Mouse (Mus musculus): ENCODE data around the gene Gm20792. TPM values are rescaled to one million over a fixed set of nuclear protein-coding genes. Genes with fewer than 3 reads are reported as not detected.
"Not testable (repeated sequence)": the region's sequence is repeated elsewhere in the genome, so short reads cannot be mapped to it uniquely, and the experiment has no call there.

Gm20792 gene
- not detected for total RNA-seq (2021)
- long read RNA-seq = 0 reads

DNA sequence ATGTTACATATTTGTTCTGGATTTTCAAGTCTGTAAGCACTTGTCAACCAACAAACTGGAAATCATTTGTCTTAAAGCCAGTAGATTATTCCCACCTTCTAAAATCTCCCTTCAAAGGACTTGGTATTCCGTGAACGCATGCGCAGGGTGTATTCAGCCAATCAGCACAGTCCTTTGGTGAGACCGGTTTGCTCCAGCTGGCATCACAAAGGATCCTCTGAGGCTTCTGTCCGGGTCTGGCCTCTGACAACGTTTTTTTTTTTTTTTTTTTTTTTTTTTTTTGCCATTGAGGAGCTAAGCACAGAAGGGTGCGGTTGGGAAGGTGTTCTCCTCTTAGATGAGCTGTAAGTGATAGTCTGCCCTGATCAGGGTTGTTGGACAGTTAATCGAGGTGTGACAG is at the start of gene Gm20792:
TSS of gene Gm20792 (plus strand) at position 301 of the 400 bp plus-strand sequence.
- DNase-seq (ENCODE audit: low spot score in 2 of 2) = not testable (repeated sequence)

Data from layer of hippocampus, postnatal 10 days (tissue).